Mouse (Mus musculus) olfactory bulb, adult 2 months (tissue): ENCODE measurements around the gene Tshz3.

Experiments
- CTCF ChIP-seq: fragments of 200-500 bp; IDR thresholded peaks from 2 replicates; pipeline ENCODE4 v1.5.1; 2012; ENCODE audit warnings: low read depth, mild to moderate bottlenecking, low read length, moderate library complexity; ENCODE audit not compliant: insufficient read depth
- POLR2A ChIP-seq: fragments of 200-500 bp; IDR thresholded peaks from 2 replicates; pipeline ENCODE4 v1.6.1; 2012; ENCODE audit warnings: mild to moderate bottlenecking, low read depth, low read length, moderate library complexity; ENCODE audit not compliant: insufficient read depth

GRCm38 (mm10) chr7:36784243-36784773, 86.4 kb downstream of the Tshz3 start:
- TF ChIP-seq CTCF (no peak), POLR2A (no peak)
